Mouse (Mus musculus) intestine, postnatal 0 days (tissue): Measurements from ENCODE around the gene Bud13. TPM values are rescaled to one million over a fixed set of nuclear protein-coding genes. Genes with fewer than 3 reads are reported as not detected.

ENCODE experiments used
- ATAC-seq: fragments of 200-750 bp; cut with Nextera tagmentation; 2 replicates; pipeline ENCODE4 v1.8.0; 2017; ENCODE audit warnings: mild to moderate bottlenecking, moderate TSS enrichment, moderate library complexity
- H3K27ac ChIP-seq: fragments of 300-500 bp; sonication (generic); 2 replicates; pipeline ENCODE4 v1.5.1; 2014; ENCODE audit warnings: mild to moderate bottlenecking, low read depth, low read length, moderate library complexity
- H3K27me3 ChIP-seq: fragments of 300-500 bp; sonication (generic); replicated peaks from 2 replicates; pipeline ENCODE4 v1.6.1; 2014; ENCODE audit warnings: low read length, mixed read lengths; ENCODE audit not compliant: control insufficient read depth, insufficient read depth
- H3K36me3 ChIP-seq: fragments of 300-500 bp; sonication (generic); 2 replicates; pipeline ENCODE4 v1.6.1; 2014; ENCODE audit warnings: mild to moderate bottlenecking, moderate library complexity; ENCODE audit not compliant: control insufficient read depth, insufficient read depth
- H3K4me1 ChIP-seq: fragments of 300-500 bp; sonication (generic); replicated peaks from 2 replicates; pipeline ENCODE4 v1.6.1; 2014; ENCODE audit warnings: antibody characterized with exemption, low read length, mixed read lengths; ENCODE audit not compliant: control insufficient read depth, insufficient read depth
- H3K4me2 ChIP-seq: fragments of 300-500 bp; sonication (generic); replicated peaks from 2 replicates; pipeline ENCODE4 v1.6.1; 2014; ENCODE audit warnings: low read depth, mild to moderate bottlenecking, moderate library complexity
- H3K4me3 ChIP-seq: fragments of 300-500 bp; sonication (generic); 2 replicates; pipeline ENCODE4 v1.5.1; 2014; ENCODE audit warnings: low read depth, low read length
- H3K9ac ChIP-seq: fragments of 300-500 bp; sonication (generic); 2 replicates; pipeline ENCODE4 v1.6.1; 2014; ENCODE audit warnings: mild to moderate bottlenecking, low read depth, low read length
- H3K9me3 ChIP-seq: fragments of 300-500 bp; sonication (generic); 2 replicates; pipeline ENCODE4 v1.6.1; 2016; ENCODE audit warnings: mixed run types; ENCODE audit not compliant: control insufficient read depth
- CTCF ChIP-seq: sonication (generic); IDR thresholded peaks from 2 replicates; pipeline ENCODE4 v1.5.1; 2016; ENCODE audit warnings: low read depth, mild to moderate bottlenecking, control low read depth, antibody characterized with exemption, moderate library complexity
- WGBS: fragments of 180-500 bp; shearing (Covaris S2); extraction: QIAGEN DNeasy Blood & Tissue Kit; methylation state at CpG from one replicate; pipeline ENCODE4 v1.1.7; 2014; 5-methylcytosine and 5-hydroxymethylcytosine counted together
- polyA plus RNA-seq: library from polyadenylated mRNA; unstranded; fragments of >200 nt; fragmentation: Nextera tagmentation; extraction: Ambion mirVana; gene quantifications from 2 replicates; pipeline ENCODE4 v1.2.1, GENCODE M21; 2015

Gene Bud13
- 6.4 and 8.0 TPM in 2 replicates for polyA plus RNA-seq

GRCm38 (mm10) chr9:46282631-46283436 is at the start of gene Bud13:
Gene Bud13, plus strand, starts transcription at chr9:46283008.
- TF ChIP-seq CTCF, result peak; percentile 76
- H3K9ac ChIP-seq, result peak within 1 kb of the TSS; percentile 89
- H3K27me3 ChIP-seq, result no peaks in the 10 kb centered on the region
- no peaks in the 10 kb centered on the region for H3K9me3 ChIP-seq
- H3K4me1 ChIP-seq, result no peaks in the 10 kb centered on the region
- peaks cover 39% of the 10 kb centered on the region for H3K36me3 ChIP-seq
- peak; percentile 88 for ATAC-seq
- peak within 1 kb of the TSS; percentile 76 for H3K4me2 ChIP-seq
- peak within 1 kb of the TSS; percentile 99 for H3K4me3 ChIP-seq
- WGBS, result 0% methylated on average over 49 of the region's 55 CpGs
- peak within 1 kb of the TSS; percentile 73 for H3K27ac ChIP-seq

GRCm38 (mm10) chr9:46235196-46235595 is 47.6 kb upstream of the Bud13 start:
- H3K4me2 ChIP-seq, result peak overlapping the region; percentile 61
- H3K27ac ChIP-seq, result peak overlapping the region; percentile 96
- peak overlapping the region; percentile 24 for H3K4me3 ChIP-seq
- no peaks in the 10 kb centered on the region for H3K36me3 ChIP-seq
- TF ChIP-seq CTCF, result no peak
- H3K27me3 ChIP-seq, result no peaks in the 10 kb centered on the region
- 47% methylated on average over 6 of the region's 6 CpGs for WGBS
- peak overlapping the region; percentile 67 for H3K9ac ChIP-seq
- H3K9me3 ChIP-seq, result no peaks in the 10 kb centered on the region
- peak; percentile 59 for ATAC-seq
- H3K4me1 ChIP-seq, result peaks cover 2% of the 10 kb centered on the region; the same call in 1 of the 2 replicates

- peak within 1 kb of the TSS; percentile 96 for H3K27ac ChIP-seq
- peak within 1 kb of the TSS; percentile 67 for H3K9ac ChIP-seq
- no peaks in the 10 kb centered on the region for H3K9me3 ChIP-seq
- no peak for ATAC-seq
- no peak for TF ChIP-seq CTCF
- H3K4me3 ChIP-seq, result peak within 1 kb of the TSS; percentile 24
- H3K36me3 ChIP-seq, result no peaks in the 10 kb centered on the region
- H3K4me1 ChIP-seq, result peaks cover 2% of the 10 kb centered on the region; the same call in 1 of the 2 replicates
- peak within 1 kb of the TSS; percentile 61 for H3K4me2 ChIP-seq
- no peaks in the 10 kb centered on the region for H3K27me3 ChIP-seq
These were observed 47.4 kb upstream of the Bud13 start, which contains the start of gene Apoc3 for GRCm38 (mm10) chr9:46235596-46235648. Gene Apoc3, minus strand, starts transcription at chr9:46235636.

- ATAC-seq, result peak; percentile 47
- Histone ChIP-seq H3K9ac (peak overlapping the region; percentile 22; the same call in 1 of the 2 replicates), H3K27ac (peak overlapping the region; percentile 96), H3K4me2 (peak overlapping the region; percentile 61), H3K9me3 (no peaks in the 10 kb centered on the region), H3K36me3 (no peaks in the 10 kb centered on the region), H3K4me1 (peaks cover 2% of the 10 kb centered on the region; the same call in 1 of the 2 replicates), H3K27me3 (no peaks in the 10 kb centered on the region), H3K4me3 (no peak overlapping the region)
- 28% methylated on average over 4 of the region's 4 CpGs for WGBS
- TF ChIP-seq CTCF, result no peak
These were observed 47.2 kb upstream of the Bud13 start for GRCm38 (mm10) chr9:46235649-46236048.

- no peak for TF ChIP-seq CTCF
- ATAC-seq, result peak; percentile 32
- H3K9me3 ChIP-seq, result no peaks in the 10 kb centered on the region
- peaks cover 6% of the 10 kb centered on the region; the same call in 1 of the 2 replicates for H3K36me3 ChIP-seq
- no peaks in the 10 kb centered on the region for H3K27me3 ChIP-seq
- peaks cover 2% of the 10 kb centered on the region; the same call in 1 of the 2 replicates for H3K4me1 ChIP-seq
- peak overlapping the region; percentile 95 for H3K27ac ChIP-seq
- H3K9ac ChIP-seq, result no peak overlapping the region
- no peak overlapping the region for H3K4me2 ChIP-seq
- 60% methylated on average over 7 of the region's 7 CpGs for WGBS
- no peak overlapping the region for H3K4me3 ChIP-seq
These were observed 44.0 kb upstream of the Bud13 start for GRCm38 (mm10) chr9:46238850-46239249.

- no peaks in the 10 kb centered on the region for H3K9me3 ChIP-seq
- H3K4me1 ChIP-seq, result peaks cover 2% of the 10 kb centered on the region; the same call in 1 of the 2 replicates
- peak within 1 kb of the TSS; percentile 42 for H3K4me3 ChIP-seq
- no peak; the same call in 1 of the 2 replicates for TF ChIP-seq CTCF
- no peaks in the 10 kb centered on the region for H3K27me3 ChIP-seq
- H3K4me2 ChIP-seq, result peak within 1 kb of the TSS; percentile 46
- peak; percentile 57 for ATAC-seq
- 36% methylated on average over 7 of the region's 7 CpGs for WGBS
- peak within 1 kb of the TSS; percentile 95 for H3K27ac ChIP-seq
- H3K9ac ChIP-seq, result peak within 1 kb of the TSS; percentile 80
- peaks cover 6% of the 10 kb centered on the region; the same call in 1 of the 2 replicates for H3K36me3 ChIP-seq
These were observed 42.2 kb upstream of the Bud13 start, which contains the start of gene Apoa4 for GRCm38 (mm10) chr9:46240526-46241153. Gene Apoa4, plus strand, starts transcription at chr9:46240696.
